ENCODE assay signal across 12 mouse cellular contexts in the genomic region with DNA sequence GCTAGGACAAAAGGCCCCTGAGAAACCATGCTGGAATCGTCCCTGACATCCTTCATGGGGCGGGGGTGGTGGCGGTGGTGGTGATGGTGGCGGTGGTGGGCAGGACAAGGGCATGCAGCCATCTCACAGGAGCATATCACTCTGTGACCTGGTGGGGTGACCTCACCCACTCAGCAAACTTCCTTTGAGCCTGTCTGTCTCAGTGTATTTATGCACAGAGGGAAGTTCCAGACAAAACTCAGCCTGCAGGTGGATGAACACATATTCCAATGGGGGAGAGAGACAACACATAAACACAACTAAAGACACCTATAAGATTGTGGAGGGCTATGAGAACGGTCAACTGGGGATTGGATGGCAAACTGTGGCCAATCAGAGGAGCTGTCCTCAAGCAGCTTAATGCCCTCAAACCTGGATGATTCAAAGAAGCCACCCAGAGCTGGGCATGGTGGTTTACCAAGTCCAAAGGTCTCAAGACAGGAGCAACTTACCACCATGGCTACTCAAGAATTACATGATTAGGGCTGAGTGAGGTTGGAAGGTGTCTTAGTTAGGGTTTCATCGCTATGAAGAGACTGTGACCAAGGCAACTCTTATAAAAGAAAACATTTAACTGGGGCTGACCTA. TPM values are rescaled to one million over a fixed set of nuclear protein-coding genes. Genes with fewer than 3 reads are reported as not detected.
DNase-seq lines count a peak whose midpoint lies in the region; ATAC-seq and TF ChIP-seq lines count a peak whose summit lies in the region.
"Had no signal": no experiment of that assay in that cellular context is flagged by ENCODE, and none has a peak within 500 bp of the region (broad histone marks: within the 10 kb centered on the region; RNA-seq: fewer than 3 reads in every experiment).

No protein-coding gene starts in this region.

- H3K27me3 ChIP-seq in thymus, adult 2 months (ENCODE audit: control insufficient read depth, insufficient read depth, low read length): no peaks in the 10 kb centered on the region
- no peaks in the 10 kb centered on the region for H3K27me3 ChIP-seq in small intestine, adult 2 months (ENCODE audit: control insufficient read depth, insufficient read depth, low read length)
- H3K27me3 ChIP-seq: forebrain, embryonic 15.5 days; midbrain, embryonic 13.5 days had no signal

- ATAC-seq in granulocyte monocyte progenitor cell, adult 5-6 weeks (replicated peaks; ENCODE audit: poor library complexity, severe bottlenecking): 0 out of 2 replicates have a peak, but pooled peaks have one; percentile 7
- ATAC-seq: forebrain, embryonic 15.5 days; midbrain, embryonic 13.5 days had no signal

- intact Hi-C loops in left cerebral cortex, postnatal 14 days (cut with DNase I): no loop called here

- TF ChIP-seq CTCF in thymus, adult 2 months (IDR thresholded peaks at IDR 0.05; ENCODE audit: borderline replicate concordance, control insufficient read depth, extremely low read depth, insufficient read depth, low read length, poor library complexity): no peak
- TF ChIP-seq CTCF in small intestine, adult 2 months (IDR thresholded peaks at IDR 0.05; ENCODE audit: extremely low read depth, insufficient read length, insufficient replicate concordance, low read depth, low read length): no peak

- TF ChIP-seq POLR2A in thymus, adult 2 months (IDR thresholded peaks at IDR 0.05; ENCODE audit: control insufficient read depth, extremely low read depth, insufficient read depth, low read length, poor library complexity): no peak
- no peak for TF ChIP-seq POLR2A in small intestine, adult 2 months (IDR thresholded peaks at IDR 0.05; ENCODE audit: low read depth, low read length)

- H3K27ac ChIP-seq in thymus, adult 2 months (ENCODE audit: control insufficient read depth, insufficient read depth, low read length): peak overlapping the region; percentile 84
- H3K27ac ChIP-seq in small intestine, adult 2 months (ENCODE audit: insufficient read depth, low read depth, low read length): peak overlapping the region; percentile 96
- H3K27ac ChIP-seq: embryonic facial prominence, embryonic 10.5 days; forebrain, embryonic 15.5 days; limb, embryonic 10.5 days; midbrain, embryonic 13.5 days had no signal

- H3K36me3 ChIP-seq in thymus, adult 2 months (ENCODE audit: control insufficient read depth, insufficient read depth, low read length): no peaks in the 10 kb centered on the region
- no peaks in the 10 kb centered on the region for H3K36me3 ChIP-seq in small intestine, adult 2 months (ENCODE audit: control insufficient read depth, insufficient read depth, low read length)
- H3K36me3 ChIP-seq: embryonic facial prominence, embryonic 10.5 days; forebrain, embryonic 15.5 days; limb, embryonic 10.5 days; midbrain, embryonic 13.5 days had no signal

- WGBS in thymus, adult 2 months: 79% methylated on average over 6 of the region's 6 CpGs
- 85% methylated on average over 6 of the region's 6 CpGs for WGBS in small intestine, adult 2 months

- DNase-seq in kidney, postnatal 10 days: peak; percentile 40
- DNase-seq in kidney, postnatal 4 days: no peak
- no peak for DNase-seq in thymus, adult 2 months
- no peak for DNase-seq in thymus, postnatal 10 days (ENCODE audit: low spot score in 2 of 2)
- no peak for DNase-seq in left cerebral cortex, postnatal 14 days (ENCODE audit: low spot score in 2 of 2)

- peaks cover 42% of the 10 kb centered on the region for H3K4me1 ChIP-seq in thymus, adult 2 months (replicated peaks; ENCODE audit: control insufficient read depth, insufficient read depth, low read length)
- peaks cover 52% of the 10 kb centered on the region for H3K4me1 ChIP-seq in small intestine, adult 2 months (ENCODE audit: control insufficient read depth, insufficient read depth, insufficient read length, low read length)
- H3K4me1 ChIP-seq: forebrain, embryonic 15.5 days; midbrain, embryonic 13.5 days had no signal

- H3K4me3 ChIP-seq in thymus, adult 2 months (ENCODE audit: control insufficient read depth, insufficient read depth, low read length): no peak overlapping the region
- H3K4me3 ChIP-seq in small intestine, adult 2 months (ENCODE audit: low read depth, low read length): no peak overlapping the region
- H3K4me3 ChIP-seq: embryonic facial prominence, embryonic 10.5 days; forebrain, embryonic 15.5 days; limb, embryonic 10.5 days; midbrain, embryonic 13.5 days; myocyte had no signal

RNA-seq across cellular contexts. Expression of gene Herpud1, which starts 21.4 kb away (rescaled TPM):
- 198 and 218 TPM in 2 replicates for polyA plus RNA-seq in thymus, adult 2 months (2012; rRNA removed)
- 81.6 and 83.0 TPM in 2 replicates for total RNA-seq in granulocyte monocyte progenitor cell, adult 5-6 weeks (2014; fragmentation: Nextera tagmentation)
- total RNA-seq in granulocyte monocyte progenitor cell, adult 5-6 weeks (2017): 80.3 and 95.4 TPM in 2 replicates
- polyA plus RNA-seq in small intestine, adult 2 months (2012; rRNA removed): 302 and 331 TPM in 2 replicates
- total RNA-seq in left cerebral cortex, postnatal 14 days (2021): 10 to 100 TPM; 48.8 to 60.8 TPM

RNA-seq across cellular contexts. Expression of gene Slc12a3, which starts 35.8 kb away (rescaled TPM):
- polyA plus RNA-seq in thymus, adult 2 months (2012; rRNA removed): 1.3 TPM in 2 replicates
- total RNA-seq in granulocyte monocyte progenitor cell, adult 5-6 weeks (2014; fragmentation: Nextera tagmentation): not detected in 2 replicates
- total RNA-seq in granulocyte monocyte progenitor cell, adult 5-6 weeks (2017): 0.26 TPM in 1 of 2 replicates, not detected in the other
- 0.06 and 0.22 TPM in 2 replicates for polyA plus RNA-seq in small intestine, adult 2 months (2012; rRNA removed)
- under 1 TPM; 0.36 to 0.51 TPM for total RNA-seq in left cerebral cortex, postnatal 14 days (2021)
- polyA plus RNA-seq: embryonic facial prominence, embryonic 10.5 days; forebrain, embryonic 15.5 days; limb, embryonic 10.5 days had no signal
